Mouse (Mus musculus) testis, postnatal 10 days (tissue): Measurements from ENCODE around the gene Gm4559.
A peak's percentile ranks its signal among the peaks of the same experiment; 100 is the strongest.
"Not testable (repeated sequence)": the region's sequence is repeated elsewhere in the genome, so short reads cannot be mapped to it uniquely, and the experiment has no call there.

Source experiments
- DNase-seq: peaks from one replicate; pipeline ENCODE4 v3.0.0; 2021; ENCODE audit warnings: low spot score

Gm4559 gene

GRCm38 (mm10) chr7:142278183-142278582, 4.0 kb upstream of the Gm4559 start:
- peak; percentile 86 for DNase-seq

DNA sequence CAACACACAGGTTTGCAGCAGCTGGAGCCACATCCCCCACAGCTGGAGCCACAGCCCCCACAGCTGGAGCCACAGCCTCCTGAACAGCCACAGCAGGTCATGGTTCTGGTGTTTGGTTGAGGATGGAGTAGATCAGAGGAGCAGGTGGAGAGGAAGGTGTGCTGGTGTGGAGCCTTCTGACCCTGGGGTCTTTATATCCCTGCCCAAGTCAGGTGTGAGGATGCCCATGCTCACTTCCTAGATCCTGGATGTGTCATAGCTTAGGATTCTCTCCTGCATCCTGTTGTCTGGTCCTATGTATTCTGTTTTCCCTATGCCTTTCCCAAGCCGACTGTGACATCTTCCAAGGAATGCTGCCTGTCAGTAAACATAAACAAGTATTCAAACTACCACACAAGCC, 15.9 kb downstream of the Gm4559 start, which contains the start of gene Gm2431:
Gene Gm2431 (minus strand): TSS at position 101 of the 400 bp plus-strand sequence.
- not testable (repeated sequence) for DNase-seq

DNA sequence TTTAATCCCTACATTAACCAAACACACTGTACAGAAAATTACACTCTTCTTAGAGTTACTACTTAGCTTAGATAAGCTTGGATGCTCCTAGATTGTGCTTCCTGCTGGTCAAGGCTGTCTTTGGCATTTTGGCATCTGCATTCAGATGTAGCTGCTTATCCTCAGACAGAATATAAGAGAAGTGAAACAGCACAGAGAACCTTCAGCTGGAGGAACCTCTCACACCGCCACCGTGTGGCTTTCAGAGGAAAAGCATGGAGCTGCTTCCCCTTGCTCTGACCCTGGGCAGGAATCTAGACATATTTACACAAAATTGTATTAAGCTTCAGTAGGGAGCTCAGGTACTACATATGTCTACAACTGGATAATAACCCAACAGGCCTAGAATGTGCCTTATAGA, 18.6 kb downstream of the Gm4559 start:
- peak; percentile 65 for DNase-seq

- DNase-seq, result peak; percentile 65
Observed at GRCm38 (mm10) chr7:142249824-142250223, 24.3 kb downstream of the Gm4559 start.

DNA sequence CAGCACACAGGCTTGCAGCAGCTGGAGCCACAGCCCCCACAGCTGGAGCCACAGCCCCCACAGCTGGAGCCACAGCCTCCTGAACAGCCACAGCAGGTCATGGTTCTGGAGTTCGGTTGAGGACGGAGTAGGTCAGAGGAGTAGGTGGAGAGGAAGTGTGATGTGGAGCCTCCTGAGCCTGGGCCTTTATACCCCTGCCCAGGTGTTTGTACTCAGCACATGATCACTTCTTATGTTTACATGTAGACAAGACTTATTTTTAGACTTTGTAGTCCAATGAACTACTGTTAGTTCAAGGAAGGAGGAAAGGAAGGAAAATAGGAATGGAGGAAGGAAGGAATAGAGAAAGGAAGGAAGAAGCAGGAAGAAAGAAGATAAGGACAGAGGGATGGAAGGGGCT, 33.2 kb downstream of the Gm4559 start, which contains the start of gene Gm40460:
Gene Gm40460 (minus strand): TSS at position 101 of the 400 bp plus-strand sequence.
- DNase-seq, result no peak

DNA sequence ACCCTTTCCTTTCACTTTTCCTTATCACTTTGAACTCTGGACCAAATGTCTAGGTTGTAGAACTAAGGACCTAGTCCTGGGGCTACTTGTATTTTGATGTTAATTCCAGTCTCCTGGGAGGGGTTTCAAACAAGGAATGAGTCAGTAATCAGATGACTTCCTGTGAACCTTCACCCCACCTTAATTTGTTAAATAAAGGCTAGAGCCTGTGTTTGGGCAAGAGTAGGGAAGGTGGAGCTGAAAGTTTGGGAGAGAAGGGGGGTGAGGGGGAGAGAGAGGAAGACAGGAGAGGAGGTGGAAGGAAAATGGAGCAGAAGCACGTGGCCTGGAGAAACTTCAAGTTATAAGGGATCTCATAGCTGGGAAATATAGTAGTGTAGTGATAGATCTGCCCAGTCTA, 42.6 kb downstream of the Gm4559 start:
- DNase-seq, result no peak

- DNase-seq, result not testable (repeated sequence)
Observed at GRCm38 (mm10) chr7:142229871-142230270, 44.3 kb downstream of the Gm4559 start, which contains the start of gene Krtap5-5. Krtap5-5 (minus strand) TSS chr7:142229971.

GRCm38 (mm10) chr7:142224518-142224917, 49.6 kb downstream of the Gm4559 start:
- DNase-seq, result no peak
